Mouse (Mus musculus) embryo, embryonic 11 days (tissue): Measurements from ENCODE around the gene Alad.
"Not testable (repeated sequence)": the region's sequence is repeated elsewhere in the genome, so short reads cannot be mapped to it uniquely, and the experiment has no call there.

ENCODE experiments used
- DNase-seq: peaks from one replicate; pipeline ENCODE4 v3.0.0-alpha.2; 2015

Alad gene

GRCm38 (mm10) chr4:62485450-62486161 is 34.1 kb downstream of the Alad start:
- no peak for DNase-seq

GRCm38 (mm10) chr4:62484928-62485327 is 34.8 kb downstream of the Alad start:
- DNase-seq: no peak

DNA sequence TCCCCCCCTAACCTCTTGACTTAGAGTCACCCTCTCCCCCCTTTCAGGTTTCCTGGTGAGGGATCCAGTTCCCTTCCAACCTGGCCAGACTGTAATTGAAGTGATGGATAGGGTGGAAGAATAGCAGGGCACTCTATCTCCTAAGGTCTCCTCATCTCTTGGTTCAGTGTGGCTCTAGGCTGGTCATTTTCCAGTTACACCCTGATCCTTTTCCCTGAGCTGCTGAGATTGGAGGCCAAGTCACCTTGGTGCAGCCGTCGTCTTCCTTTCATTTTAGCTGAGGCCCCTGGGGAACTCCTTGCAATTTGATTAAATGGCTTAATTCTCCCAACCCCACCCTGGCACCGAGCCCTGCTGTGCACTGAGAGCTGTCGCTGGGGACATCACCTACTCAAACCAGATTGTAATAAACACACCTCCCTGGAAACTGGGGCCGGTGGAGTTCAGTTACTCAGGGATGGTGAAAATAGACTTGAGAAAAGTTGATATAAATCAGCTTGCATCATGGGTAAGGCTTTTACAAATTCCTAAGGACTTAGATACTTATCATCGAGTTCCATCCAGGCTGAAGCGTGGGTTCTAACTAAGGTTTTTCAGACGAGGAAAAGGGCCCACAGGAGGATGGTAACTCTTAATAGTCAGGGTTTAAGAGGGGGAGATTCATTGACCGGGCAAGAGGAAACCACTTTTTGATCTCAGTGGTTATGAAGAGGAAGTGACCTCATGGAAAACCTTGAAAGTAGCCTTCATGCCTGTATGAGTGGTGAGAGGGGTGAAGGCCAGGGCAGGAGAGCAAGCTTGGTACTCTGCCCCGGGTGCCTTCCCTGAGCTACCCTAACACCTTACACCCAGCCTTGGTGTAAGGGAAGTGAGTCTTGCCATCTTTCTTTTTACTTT is 38.8 kb downstream of the Alad start:
- no peak for DNase-seq

DNA sequence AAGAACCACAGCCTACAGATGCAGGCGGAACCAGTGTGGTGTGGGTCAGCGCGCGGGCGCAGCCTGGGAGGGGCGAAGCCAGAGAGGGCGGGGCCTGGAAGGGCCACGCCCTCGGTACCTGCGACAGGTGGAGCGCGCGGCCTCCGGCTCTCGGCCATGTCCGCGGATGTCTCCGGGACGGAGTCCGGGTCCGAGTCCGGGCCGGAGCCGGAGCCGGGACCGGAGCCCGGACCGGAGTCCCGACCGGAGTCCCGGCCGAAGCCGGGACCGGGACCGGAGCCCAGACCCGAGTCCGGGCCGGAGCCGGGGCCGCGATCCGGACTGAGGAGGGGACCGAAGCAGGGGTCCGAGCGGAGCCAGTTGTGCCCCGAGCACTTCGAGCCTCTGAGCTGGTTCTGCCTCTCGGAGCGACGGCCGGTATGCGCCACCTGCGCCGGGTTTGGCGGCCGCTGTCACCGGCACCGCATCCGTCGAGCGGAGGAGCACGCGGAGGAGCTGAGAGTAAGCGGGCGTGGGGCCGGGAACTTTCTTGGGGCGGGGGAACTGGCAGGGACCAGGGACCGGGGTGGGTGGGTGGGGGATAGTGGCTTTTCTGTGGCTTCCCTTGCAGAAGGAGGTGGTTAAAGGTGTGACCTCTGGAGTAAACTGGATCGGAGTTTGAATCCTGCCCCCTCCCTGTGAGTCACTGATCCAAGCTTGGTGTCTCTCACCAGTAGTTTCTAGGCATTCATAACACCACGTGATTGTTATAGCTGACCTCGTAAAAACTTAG is 39.6 kb downstream of the Alad start, which contains the start of gene Bspry:
Gene Bspry, plus strand, starts transcription at position 117 of the 772 bp plus-strand sequence.
- DNase-seq: peak; percentile 47

DNA sequence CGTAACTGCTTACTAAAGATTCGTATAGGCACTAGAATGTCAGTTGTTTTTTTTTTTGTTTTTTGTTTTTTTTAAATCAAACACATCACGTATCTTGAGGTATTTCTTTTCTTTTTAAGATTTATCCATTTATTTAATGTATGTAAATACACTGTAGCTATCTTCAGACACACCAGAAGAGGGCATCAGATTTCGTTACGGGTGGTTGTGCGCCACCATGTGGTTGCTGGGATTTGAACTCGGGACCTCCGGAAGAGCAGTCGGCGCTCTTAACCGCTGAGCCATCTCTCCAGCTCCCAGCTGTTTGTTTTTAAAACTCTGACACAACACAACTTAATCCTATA is 40.2 kb downstream of the Alad start:
- not testable (repeated sequence) for DNase-seq

DNA sequence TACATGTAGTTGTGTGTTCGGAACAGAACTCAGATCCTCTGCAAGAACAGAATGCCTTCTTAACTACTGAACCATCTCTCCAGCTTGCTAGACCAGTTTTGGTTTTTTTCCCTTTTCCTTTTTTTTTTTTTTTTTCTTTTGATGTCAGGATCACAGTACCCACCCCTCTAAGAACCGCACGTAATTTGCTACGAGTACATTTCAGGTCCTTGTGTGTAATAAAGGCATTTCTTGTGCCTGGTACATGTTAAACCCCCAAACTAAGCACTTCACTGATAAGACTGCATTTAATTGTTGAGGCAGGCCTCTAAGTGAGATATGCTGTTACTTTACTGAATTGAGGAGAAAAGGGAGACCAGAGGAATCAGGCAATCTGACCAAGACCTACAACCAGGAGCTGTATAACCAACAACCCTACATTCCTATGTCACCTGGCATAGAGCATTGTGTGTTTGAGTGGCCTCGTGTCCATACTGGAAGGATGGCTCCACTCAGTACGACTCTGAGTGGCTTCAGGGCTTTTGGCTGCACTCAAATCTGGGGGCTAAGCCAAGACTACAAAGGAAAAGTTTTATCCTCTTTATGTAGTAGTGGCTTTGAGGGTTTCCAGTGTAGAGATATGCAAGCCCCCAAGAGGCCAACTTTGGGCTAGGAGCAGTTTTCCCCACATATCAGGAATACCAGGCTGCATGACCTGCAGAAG is 42.0 kb downstream of the Alad start:
- DNase-seq: no peak

GRCm38 (mm10) chr4:62475793-62476192 is 43.9 kb downstream of the Alad start:
- DNase-seq: no peak

GRCm38 (mm10) chr4:62475131-62475530 is 44.6 kb downstream of the Alad start:
- DNase-seq: no peak

DNA sequence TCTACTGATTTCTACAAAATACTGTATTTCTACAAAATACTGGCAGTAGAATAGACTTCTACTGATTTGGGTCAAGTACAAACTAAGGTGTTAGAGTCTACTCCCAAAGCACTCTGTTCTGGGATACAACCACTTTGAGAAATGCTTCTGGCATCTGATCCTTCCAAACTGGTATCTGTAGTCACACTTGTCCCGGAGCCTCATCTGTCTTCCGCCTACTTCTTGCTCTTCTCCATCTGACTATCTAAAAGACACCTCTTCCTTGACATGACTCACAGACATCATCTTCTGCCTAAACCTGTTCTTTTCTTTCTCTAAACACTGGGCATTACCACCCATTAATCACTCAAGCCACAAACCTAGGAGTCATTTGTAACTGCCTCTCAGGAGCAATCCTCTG is 47.6 kb downstream of the Alad start:
- DNase-seq: no peak

- DNase-seq: peak; percentile 90
Observed at GRCm38 (mm10) chr4:62470598-62471051, 49.1 kb downstream of the Alad start, which contains the start of gene Wdr31. TSS of gene Wdr31 (minus strand) at chr4:62470896.

DNA sequence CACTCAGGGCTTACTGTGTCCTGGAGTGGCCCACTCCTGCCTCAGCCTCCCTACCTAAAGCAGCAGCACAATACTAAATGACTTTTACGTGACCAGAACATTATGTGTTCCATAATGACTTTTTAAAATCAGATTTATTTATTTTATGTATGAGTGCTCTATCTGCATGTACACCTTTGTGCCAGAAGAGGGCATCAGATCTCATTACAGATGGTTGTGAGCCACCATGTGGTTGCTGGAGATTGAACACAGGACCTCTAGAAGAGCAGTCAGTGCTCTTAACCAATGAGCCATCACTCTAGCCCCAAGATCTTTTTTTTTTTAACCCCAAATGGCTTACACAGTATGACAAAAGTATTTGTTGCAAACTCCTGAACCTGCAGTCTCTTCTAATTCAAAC is 51.6 kb downstream of the Alad start:
- DNase-seq: no peak

- no peak for DNase-seq
Observed at GRCm38 (mm10) chr4:62463124-62463523, 56.6 kb downstream of the Alad start.

DNA sequence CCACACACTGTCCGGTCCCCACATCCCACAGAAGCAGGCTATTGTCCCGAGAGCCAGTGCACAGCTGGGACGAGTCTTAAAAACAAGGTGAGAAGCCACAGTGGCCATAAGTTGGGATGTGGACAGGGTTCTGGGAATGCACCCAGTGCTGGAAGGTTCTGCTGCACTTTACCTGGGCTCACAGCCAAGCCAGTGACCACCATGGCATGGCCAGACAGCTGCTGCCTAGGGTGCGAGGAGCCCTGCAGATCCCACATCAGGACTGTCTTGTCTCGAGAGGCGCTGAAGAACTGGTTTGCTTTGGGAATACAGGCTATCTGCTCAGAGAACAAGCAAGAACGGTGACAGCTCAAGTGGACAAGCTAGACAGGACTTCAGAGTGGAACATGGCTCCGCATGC is 59.4 kb downstream of the Alad start:
- no peak for DNase-seq
